Mouse (Mus musculus): Measurements from ENCODE around the gene Adamts2. TPM values are rescaled to one million over a fixed set of nuclear protein-coding genes. Genes with fewer than 3 reads are reported as not detected.

Gene Adamts2
- polyA plus RNA-seq, 1 experiment from 2014 or later, result 4.0 TPM

DNA sequence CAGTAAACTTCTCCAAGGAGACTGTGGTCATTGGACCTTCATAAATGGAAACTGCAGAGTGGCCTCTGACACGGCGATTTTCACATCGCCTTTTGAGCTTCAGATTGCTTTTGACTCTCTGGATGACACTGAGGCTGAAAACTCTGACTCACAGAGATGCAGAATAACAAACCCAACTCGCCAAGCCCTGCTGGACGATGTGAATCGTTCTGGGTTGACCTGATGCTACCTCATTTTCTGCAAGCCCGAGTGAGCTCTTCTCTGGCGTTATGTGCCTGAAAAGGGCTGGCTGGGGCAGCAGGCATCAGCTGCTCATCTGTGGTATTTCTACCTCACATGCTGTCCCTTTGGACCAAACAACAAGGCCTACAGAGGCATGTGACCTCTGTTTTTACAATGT is 98.6 kb downstream of the Adamts2 start:
- Histone ChIP-seq H3K27ac (ENCODE audit: low read length) (no peak overlapping the region), H3K9me3 (replicated peaks; ENCODE audit: control insufficient read depth, low read length, poor library complexity, severe bottlenecking) (no peaks in the 10 kb centered on the region), H3K4me2 (ENCODE audit: low read length) (no peak overlapping the region), H3K27me3 (ENCODE audit: control insufficient read depth, insufficient read depth, low read depth, low read length) (no peaks in the 10 kb centered on the region), H3K4me1 (ENCODE audit: control insufficient read depth, insufficient read depth, low read length) (no peaks in the 10 kb centered on the region), H3K36me3 (ENCODE audit: control insufficient read depth, insufficient read depth, low read length) (no peaks in the 10 kb centered on the region), H3K9ac (ENCODE audit: low read depth, low read length) (no peak overlapping the region), H3K4me3 (ENCODE audit: low read depth, low read length) (no peak overlapping the region)
- no peak for ATAC-seq
- WGBS, result 90% methylated on average over 8 of the region's 8 CpGs

DNA sequence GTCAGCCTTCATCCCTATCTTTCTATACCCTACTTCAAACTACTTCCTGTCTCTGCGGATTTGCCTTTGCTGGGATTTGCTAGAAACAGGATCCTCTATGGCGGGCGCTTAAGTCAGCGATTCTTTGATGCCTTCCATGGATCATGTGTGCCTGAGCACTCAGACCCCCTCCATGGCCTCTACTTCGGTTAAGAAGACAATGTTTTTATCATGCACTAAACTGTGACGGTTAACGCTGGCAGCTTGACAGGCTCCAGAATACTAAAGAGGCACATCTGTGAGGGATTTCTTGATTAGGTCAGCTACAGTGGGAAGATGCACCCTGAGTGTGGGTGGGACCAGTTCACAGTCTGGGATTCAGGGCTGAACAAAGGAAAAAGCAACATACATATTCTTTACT is 101.5 kb downstream of the Adamts2 start:
- H3K9ac ChIP-seq (ENCODE audit: low read depth, low read length), result no peak overlapping the region
- H3K27ac ChIP-seq (ENCODE audit: low read length), result no peak overlapping the region
- no peak overlapping the region for H3K4me3 ChIP-seq (ENCODE audit: low read depth, low read length)
- H3K4me1 ChIP-seq (ENCODE audit: control insufficient read depth, insufficient read depth, low read length), result no peaks in the 10 kb centered on the region
- no peak for ATAC-seq
- WGBS, result 64% methylated on average over 7 of the region's 7 CpGs
- no peaks in the 10 kb centered on the region for H3K36me3 ChIP-seq (ENCODE audit: control insufficient read depth, insufficient read depth, low read length)
- no peaks in the 10 kb centered on the region for H3K27me3 ChIP-seq (ENCODE audit: control insufficient read depth, insufficient read depth, low read depth, low read length)
- no peaks in the 10 kb centered on the region for H3K9me3 ChIP-seq (replicated peaks; ENCODE audit: control insufficient read depth, low read length, poor library complexity, severe bottlenecking)
- H3K4me2 ChIP-seq (ENCODE audit: low read length), result no peak overlapping the region

DNA sequence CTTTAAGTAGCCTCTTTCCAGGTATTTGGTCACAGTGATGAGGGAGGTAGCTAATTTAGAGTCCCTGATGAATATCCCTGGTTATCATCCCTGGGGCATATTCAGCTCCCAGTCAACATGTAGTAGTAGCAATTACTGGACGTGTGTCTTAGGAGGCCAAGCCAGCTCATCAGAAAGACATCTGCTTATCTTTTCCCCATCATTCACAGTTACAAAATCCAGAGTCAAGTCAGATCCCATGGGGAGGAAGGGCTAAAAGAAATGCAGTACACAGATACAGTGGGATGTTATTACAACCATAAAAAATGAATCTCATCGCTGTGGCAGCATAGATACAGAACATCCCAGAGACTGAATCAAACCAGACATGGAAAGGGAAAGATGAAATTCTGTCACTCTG is 102.6 kb downstream of the Adamts2 start:
- ATAC-seq, result no peak

DNA sequence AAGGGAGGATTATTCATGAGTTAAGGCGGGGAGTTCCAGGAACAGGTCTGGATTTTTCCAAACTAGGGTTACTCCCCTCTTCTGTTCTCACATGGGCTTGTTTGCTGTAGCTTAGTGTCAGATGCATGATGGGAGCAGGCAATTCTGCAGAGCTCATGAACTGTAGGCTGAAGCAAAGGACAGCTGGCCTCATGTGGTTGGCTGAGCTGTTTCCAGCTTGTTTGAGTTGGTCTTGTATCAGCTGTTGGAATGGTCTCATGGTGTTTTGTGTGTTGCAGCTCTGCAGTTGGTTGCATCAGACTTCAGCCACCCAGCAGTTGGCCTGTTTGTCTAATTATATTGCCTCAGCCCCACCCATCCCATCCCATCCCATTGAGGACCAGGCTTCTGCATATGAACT is 105.4 kb downstream of the Adamts2 start:
- Histone ChIP-seq H3K27me3 (ENCODE audit: control insufficient read depth, insufficient read depth, low read depth, low read length) (no peaks in the 10 kb centered on the region), H3K4me3 (ENCODE audit: low read depth, low read length) (no peak overlapping the region), H3K27ac (ENCODE audit: low read length) (no peak overlapping the region), H3K4me2 (ENCODE audit: low read length) (no peak overlapping the region), H3K9me3 (replicated peaks; ENCODE audit: control insufficient read depth, low read length, poor library complexity, severe bottlenecking) (no peaks in the 10 kb centered on the region), H3K36me3 (ENCODE audit: control insufficient read depth, insufficient read depth, low read length) (no peaks in the 10 kb centered on the region), H3K9ac (ENCODE audit: low read depth, low read length) (no peak overlapping the region), H3K4me1 (ENCODE audit: control insufficient read depth, insufficient read depth, low read length) (no peaks in the 10 kb centered on the region; the same call in 1 of the 2 replicates)
- 92% methylated on average over 1 of the region's 1 CpGs for WGBS
- ATAC-seq, result no peak

More for the DNA sequence above, 102.6 kb downstream of the Adamts2 start:
- Histone ChIP-seq H3K36me3 (ENCODE audit: control insufficient read depth, insufficient read depth, low read length) (no peaks in the 10 kb centered on the region), H3K4me1 (ENCODE audit: control insufficient read depth, insufficient read depth, low read length) (no peaks in the 10 kb centered on the region), H3K9me3 (replicated peaks; ENCODE audit: control insufficient read depth, low read length, poor library complexity, severe bottlenecking) (no peaks in the 10 kb centered on the region), H3K27ac (ENCODE audit: low read length) (no peak overlapping the region), H3K27me3 (ENCODE audit: control insufficient read depth, insufficient read depth, low read depth, low read length) (no peaks in the 10 kb centered on the region), H3K4me3 (ENCODE audit: low read depth, low read length) (no peak overlapping the region), H3K9ac (ENCODE audit: low read depth, low read length) (no peak overlapping the region), H3K4me2 (ENCODE audit: low read length) (no peak overlapping the region)
- WGBS, result 80% methylated on average over 2 of the region's 2 CpGs

DNA sequence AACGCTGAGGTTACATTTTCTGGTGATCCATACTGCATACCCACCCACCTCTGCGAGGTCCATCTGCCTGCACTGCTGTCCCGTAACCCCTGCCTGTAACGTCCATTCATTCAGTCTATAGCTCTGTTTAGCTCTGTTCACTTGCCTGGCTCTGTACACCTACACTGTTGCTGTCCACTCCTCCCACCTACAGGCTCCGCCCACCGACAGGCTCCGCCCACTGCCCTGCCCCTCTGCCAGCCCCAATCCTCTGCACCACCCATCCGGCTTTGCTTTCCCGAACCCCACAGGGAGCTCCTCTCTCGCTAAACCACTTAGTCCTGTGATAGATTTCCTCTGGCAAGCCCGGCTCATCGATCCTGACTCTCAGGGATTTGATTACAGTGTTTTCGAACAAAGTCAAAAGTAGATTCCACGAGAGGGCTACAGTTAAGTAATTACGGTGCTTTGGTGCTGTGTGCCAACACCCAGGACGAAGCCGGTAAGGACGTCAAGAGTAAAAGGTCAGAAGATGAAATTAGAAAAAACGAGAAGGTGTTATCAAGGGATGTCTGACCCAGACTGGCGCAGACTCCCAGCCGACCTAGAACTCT is 111.8 kb downstream of the Adamts2 start:
- H3K4me1 ChIP-seq (ENCODE audit: control insufficient read depth, insufficient read depth, low read length), result peaks cover 2% of the 10 kb centered on the region; the same call in 1 of the 2 replicates
- H3K9me3 ChIP-seq (replicated peaks; ENCODE audit: control insufficient read depth, low read length, poor library complexity, severe bottlenecking), result no peaks in the 10 kb centered on the region
- H3K9ac ChIP-seq (ENCODE audit: low read depth, low read length), result no peak overlapping the region
- H3K36me3 ChIP-seq (ENCODE audit: control insufficient read depth, insufficient read depth, low read length), result no peaks in the 10 kb centered on the region
- H3K4me2 ChIP-seq (ENCODE audit: low read length), result no peak overlapping the region
- ATAC-seq, result peak; percentile 41; the same call in 1 of the 2 replicates
- H3K4me3 ChIP-seq (ENCODE audit: low read depth, low read length), result no peak overlapping the region
- 39% methylated on average over 21 of the region's 21 CpGs for WGBS
- no peaks in the 10 kb centered on the region for H3K27me3 ChIP-seq (ENCODE audit: control insufficient read depth, insufficient read depth, low read depth, low read length)
- H3K27ac ChIP-seq (ENCODE audit: low read length), result no peak overlapping the region

DNA sequence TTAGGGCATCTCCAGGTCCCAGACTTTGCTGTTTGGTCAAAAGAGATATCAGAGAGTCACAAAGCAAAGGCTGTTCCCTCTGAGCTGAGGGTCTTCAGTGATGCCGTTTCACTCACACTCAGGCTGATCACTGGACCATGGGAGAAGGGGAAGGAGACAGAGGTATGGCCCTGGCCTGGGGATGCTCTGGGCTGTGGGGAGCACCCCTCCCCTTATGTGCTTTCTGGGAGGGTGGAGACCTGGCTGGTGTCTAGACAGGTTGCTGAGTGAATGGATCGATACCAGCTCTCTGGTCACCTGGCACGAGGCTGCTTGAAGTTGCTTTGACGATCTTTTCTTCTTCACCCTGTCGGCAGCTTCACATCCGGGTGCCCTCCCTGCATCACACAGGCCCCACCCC is 113.2 kb downstream of the Adamts2 start:
- Histone ChIP-seq H3K4me2 (ENCODE audit: low read length) (no peak overlapping the region), H3K9me3 (replicated peaks; ENCODE audit: control insufficient read depth, low read length, poor library complexity, severe bottlenecking) (no peaks in the 10 kb centered on the region), H3K4me3 (ENCODE audit: low read depth, low read length) (no peak overlapping the region), H3K36me3 (ENCODE audit: control insufficient read depth, insufficient read depth, low read length) (no peaks in the 10 kb centered on the region), H3K4me1 (ENCODE audit: control insufficient read depth, insufficient read depth, low read length) (peaks cover 2% of the 10 kb centered on the region; the same call in 1 of the 2 replicates), H3K9ac (ENCODE audit: low read depth, low read length) (no peak overlapping the region), H3K27ac (ENCODE audit: low read length) (no peak overlapping the region), H3K27me3 (ENCODE audit: control insufficient read depth, insufficient read depth, low read depth, low read length) (no peaks in the 10 kb centered on the region)
- ATAC-seq, result no peak
- 57% methylated on average over 6 of the region's 6 CpGs for WGBS

DNA sequence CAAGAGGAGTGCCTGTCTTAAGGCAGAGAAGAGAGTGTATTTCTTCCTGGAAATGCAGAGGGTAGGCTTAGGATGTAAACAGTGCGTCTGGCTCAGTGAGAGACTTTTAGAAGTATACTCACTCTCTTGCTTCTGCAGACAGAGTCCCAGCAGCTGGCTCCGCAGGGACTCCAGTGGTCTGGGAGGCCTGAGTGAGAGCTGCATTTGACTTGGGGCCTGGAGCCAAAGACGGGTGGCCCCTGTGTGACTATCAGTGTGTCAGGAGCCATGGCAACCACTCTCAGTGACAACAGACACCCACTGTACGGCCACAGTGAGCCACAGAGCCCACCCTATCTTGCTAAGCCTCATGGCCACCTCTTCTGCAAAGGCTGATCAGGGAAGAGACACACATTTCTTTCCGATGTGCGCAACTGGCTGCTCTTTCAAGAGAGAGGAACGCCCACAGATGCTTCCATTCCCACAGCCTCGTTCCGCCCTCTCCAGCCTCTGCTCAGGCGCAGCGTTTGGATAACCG is 115.6 kb downstream of the Adamts2 start:
- Histone ChIP-seq H3K4me3 (ENCODE audit: low read depth, low read length) (no peak overlapping the region), H3K36me3 (ENCODE audit: control insufficient read depth, insufficient read depth, low read length) (no peaks in the 10 kb centered on the region), H3K9me3 (replicated peaks; ENCODE audit: control insufficient read depth, low read length, poor library complexity, severe bottlenecking) (no peaks in the 10 kb centered on the region), H3K4me2 (ENCODE audit: low read length) (no peak overlapping the region), H3K4me1 (ENCODE audit: control insufficient read depth, insufficient read depth, low read length) (peaks cover 6% of the 10 kb centered on the region; the same call in 1 of the 2 replicates), H3K9ac (ENCODE audit: low read depth, low read length) (no peak overlapping the region), H3K27ac (ENCODE audit: low read length) (no peak overlapping the region), H3K27me3 (ENCODE audit: control insufficient read depth, insufficient read depth, low read depth, low read length) (no peaks in the 10 kb centered on the region)
- ATAC-seq, result no peak
- WGBS, result 68% methylated on average over 12 of the region's 12 CpGs

DNA sequence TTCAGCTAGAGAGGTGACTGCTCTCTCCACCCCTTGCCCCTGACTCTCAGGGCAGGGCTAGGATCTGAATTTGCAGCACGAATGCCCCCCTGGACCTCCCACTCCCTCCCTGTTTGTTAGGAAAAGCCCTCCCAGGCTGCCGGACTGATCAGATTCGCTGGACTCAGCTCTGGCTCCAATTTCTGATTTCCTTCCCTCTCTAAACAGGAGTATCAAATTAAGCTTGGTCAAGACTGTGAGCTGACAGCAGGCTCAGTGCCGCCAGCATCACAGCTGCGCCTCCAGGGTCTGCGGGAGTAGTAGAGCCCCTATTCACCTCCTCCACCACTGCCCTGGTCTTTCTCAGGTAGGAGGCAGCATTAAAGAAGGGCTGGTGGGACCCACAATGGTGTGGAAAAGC is 117.0 kb downstream of the Adamts2 start:
- H3K4me3 ChIP-seq (ENCODE audit: low read depth, low read length), result no peak overlapping the region
- H3K36me3 ChIP-seq (ENCODE audit: control insufficient read depth, insufficient read depth, low read length), result no peaks in the 10 kb centered on the region
- H3K27me3 ChIP-seq (ENCODE audit: control insufficient read depth, insufficient read depth, low read depth, low read length), result no peaks in the 10 kb centered on the region
- no peak overlapping the region for H3K27ac ChIP-seq (ENCODE audit: low read length)
- H3K9ac ChIP-seq (ENCODE audit: low read depth, low read length), result no peak overlapping the region
- ATAC-seq, result no peak
- H3K4me2 ChIP-seq (ENCODE audit: low read length), result no peak overlapping the region
- WGBS, result 43% methylated on average over 6 of the region's 6 CpGs
- H3K9me3 ChIP-seq (replicated peaks; ENCODE audit: control insufficient read depth, low read length, poor library complexity, severe bottlenecking), result no peaks in the 10 kb centered on the region
- H3K4me1 ChIP-seq (ENCODE audit: control insufficient read depth, insufficient read depth, low read length), result peaks cover 6% of the 10 kb centered on the region; the same call in 1 of the 2 replicates

DNA sequence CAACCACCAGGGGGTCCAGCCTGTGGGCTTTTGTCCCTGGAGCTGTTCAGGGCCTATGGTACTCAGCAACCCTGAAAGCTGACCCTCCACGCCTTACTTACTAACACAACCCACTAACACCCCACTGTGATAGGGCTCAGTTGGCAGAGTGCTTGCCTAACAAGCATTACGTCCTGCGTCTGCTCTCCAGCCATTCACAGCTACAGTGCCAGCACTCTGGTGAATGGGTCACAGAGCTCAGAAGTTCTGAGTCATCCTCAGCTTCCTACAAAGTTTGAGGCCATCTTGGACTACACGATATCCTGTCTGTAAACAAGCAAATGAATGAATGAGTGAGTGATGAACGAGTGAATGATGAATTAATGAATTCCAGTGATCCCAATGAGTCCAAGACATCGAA is 118.5 kb downstream of the Adamts2 start:
- Histone ChIP-seq H3K9me3 (replicated peaks; ENCODE audit: control insufficient read depth, low read length, poor library complexity, severe bottlenecking) (no peaks in the 10 kb centered on the region), H3K27me3 (ENCODE audit: control insufficient read depth, insufficient read depth, low read depth, low read length) (no peaks in the 10 kb centered on the region), H3K27ac (ENCODE audit: low read length) (no peak overlapping the region), H3K4me1 (ENCODE audit: control insufficient read depth, insufficient read depth, low read length) (peaks cover 6% of the 10 kb centered on the region; the same call in 1 of the 2 replicates), H3K36me3 (ENCODE audit: control insufficient read depth, insufficient read depth, low read length) (no peaks in the 10 kb centered on the region), H3K9ac (ENCODE audit: low read depth, low read length) (no peak overlapping the region), H3K4me2 (ENCODE audit: low read length) (no peak overlapping the region), H3K4me3 (ENCODE audit: low read depth, low read length) (no peak overlapping the region)
- ATAC-seq, result no peak
- WGBS, result 72% methylated on average over 6 of the region's 6 CpGs
